Mouse (Mus musculus): ENCODE results near the gene Tmem51.

The Tmem51 gene

GRCm38 (mm10) chr4:142084131-142084899 lies at the start of gene Tmem51:
TSS of gene Tmem51 (minus strand) at chr4:142084304.
- DNase-seq, result peak; percentile 65

- no peak for DNase-seq
Observed at GRCm38 (mm10) chr4:142130162-142130561, 46.1 kb upstream of the Tmem51 start.

GRCm38 (mm10) chr4:142127275-142127788 lies 43.2 kb upstream of the Tmem51 start:
- DNase-seq, result no peak

- DNase-seq, result no peak
Observed at GRCm38 (mm10) chr4:142126641-142127274, 42.7 kb upstream of the Tmem51 start.

GRCm38 (mm10) chr4:142121164-142121563 lies 37.1 kb upstream of the Tmem51 start:
- DNase-seq, result no peak

- DNase-seq, result no peak
Observed at GRCm38 (mm10) chr4:142118522-142118921, 34.4 kb upstream of the Tmem51 start.

GRCm38 (mm10) chr4:142117993-142118392 lies 33.9 kb upstream of the Tmem51 start:
- no peak for DNase-seq

GRCm38 (mm10) chr4:142113306-142113705 lies 29.2 kb upstream of the Tmem51 start:
- DNase-seq, result peak; percentile 32

GRCm38 (mm10) chr4:142103081-142103671 lies 19.1 kb upstream of the Tmem51 start:
- no peak for DNase-seq

- DNase-seq, result peak; percentile 97
Observed at GRCm38 (mm10) chr4:142098303-142098702, 14.2 kb upstream of the Tmem51 start.

- DNase-seq, result peak; percentile 94
Observed at GRCm38 (mm10) chr4:142097871-142098270, 13.8 kb upstream of the Tmem51 start.

- peak; percentile 47 for DNase-seq
Observed at GRCm38 (mm10) chr4:142095513-142096241, 11.6 kb upstream of the Tmem51 start.

GRCm38 (mm10) chr4:142094386-142094785 lies 10.3 kb upstream of the Tmem51 start:
- no peak for DNase-seq

- DNase-seq, result no peak
Observed at GRCm38 (mm10) chr4:142091100-142091499, 7.0 kb upstream of the Tmem51 start.

GRCm38 (mm10) chr4:142089966-142090365 lies 5.9 kb upstream of the Tmem51 start:
- DNase-seq, result no peak

GRCm38 (mm10) chr4:142088836-142089235 lies 4.7 kb upstream of the Tmem51 start:
- DNase-seq, result no peak

- no peak for DNase-seq
Observed at GRCm38 (mm10) chr4:142088409-142088808, 4.3 kb upstream of the Tmem51 start.

GRCm38 (mm10) chr4:142084936-142085563 lies 946 bp upstream of the Tmem51 start:
- DNase-seq, result no peak

GRCm38 (mm10) chr4:142083762-142084130 lies 358 bp downstream of the Tmem51 start:
- DNase-seq, result peak; percentile 87

GRCm38 (mm10) chr4:142083193-142083592 lies 911 bp downstream of the Tmem51 start:
- no peak for DNase-seq

GRCm38 (mm10) chr4:142082703-142083102 lies 1.4 kb downstream of the Tmem51 start:
- DNase-seq, result no peak

GRCm38 (mm10) chr4:142081631-142082283 lies 2.3 kb downstream of the Tmem51 start:
- peak; percentile 70 for DNase-seq

Data from lung, postnatal 36 days (tissue).